Mouse (Mus musculus): ENCODE results near the gene Hprt.

GRCm38 (mm10) chrX:53039651-53040050, 51.7 kb downstream of the Hprt start:
- TF ChIP-seq POLR2A (IDR thresholded peaks at IDR 0.05; ENCODE audit: insufficient read depth, low read depth, low read length) (no peak), CTCF (IDR thresholded peaks at IDR 0.05; ENCODE audit: insufficient read depth, low read depth, low read length) (no peak)
